ENCODE assay signal across 9 mouse cellular contexts in genomic region chr12:110804261-110804660, GRCm38 (mm10). TPM values are rescaled to one million over a fixed set of nuclear protein-coding genes. Genes with fewer than 3 reads are reported as not detected.
DNase-seq lines count a peak whose midpoint lies in the region; ATAC-seq lines count a peak whose summit lies in the region.
"Had no signal": no experiment of that assay in that cellular context is flagged by ENCODE, and none has a peak within 500 bp of the region (broad histone marks: within the 10 kb centered on the region; RNA-seq: fewer than 3 reads in every experiment).

No protein-coding gene starts in this region.

- no peak overlapping the region for H3K4me3 ChIP-seq in kidney, embryonic 16.5 days (ENCODE audit: low read length)
- H3K4me3 ChIP-seq in forebrain, embryonic 13.5 days = no peak overlapping the region
- no peak overlapping the region for H3K4me3 ChIP-seq in limb, embryonic 10.5 days
- H3K4me3 ChIP-seq: myocyte had no signal

- H3K4me1 ChIP-seq in kidney, embryonic 16.5 days (ENCODE audit: insufficient read depth, low read length) = 0 out of 2 replicates have a peak, but pooled peaks cover 3% of the 10 kb centered on the region
- H3K4me1 ChIP-seq in forebrain, embryonic 13.5 days = peaks cover 29% of the 10 kb centered on the region
- H3K4me1 ChIP-seq in limb, embryonic 10.5 days = peaks cover 10% of the 10 kb centered on the region; the same call in 1 of the 2 replicates

- H3K9me3 ChIP-seq in kidney, embryonic 16.5 days (ENCODE audit: low read length) = no peaks in the 10 kb centered on the region
- H3K9me3 ChIP-seq in forebrain, embryonic 13.5 days (replicated peaks) = no peaks in the 10 kb centered on the region
- no peaks in the 10 kb centered on the region for H3K9me3 ChIP-seq in limb, embryonic 10.5 days (replicated peaks)

- H3K27ac ChIP-seq in kidney, embryonic 16.5 days (ENCODE audit: low read length) = no peak overlapping the region
- 0 out of 2 replicates have a peak overlapping the region, but pooled peaks have one; percentile 19 for H3K27ac ChIP-seq in forebrain, embryonic 13.5 days
- H3K27ac ChIP-seq in limb, embryonic 10.5 days = no peak overlapping the region

- 43% methylated on average over 10 of the region's 10 CpGs for WGBS in kidney, embryonic 16.5 days
- WGBS in forebrain, embryonic 13.5 days = 19% methylated on average over 10 of the region's 10 CpGs
- WGBS in limb, embryonic 10.5 days = 71% methylated on average over 10 of the region's 10 CpGs

- no peak for DNase-seq in kidney, adult 18-20 months
- DNase-seq in adrenal gland, postnatal 10 days = peak; percentile 74
- peak; percentile 37 for DNase-seq in limb, embryonic 10.5 days (ENCODE audit: low spot score)
- no peak for DNase-seq in urinary bladder, postnatal 10 days (ENCODE audit: low spot score)
- no peak for DNase-seq in spleen, adult 18-20 months
- DNase-seq in natural killer cell, adult 2 months (ENCODE audit: low spot score in 2 of 2) = no peak

- H3K27me3 ChIP-seq in kidney, embryonic 16.5 days (ENCODE audit: insufficient read depth, low read length) = no peaks in the 10 kb centered on the region
- no peaks in the 10 kb centered on the region for H3K27me3 ChIP-seq in forebrain, embryonic 13.5 days
- H3K27me3 ChIP-seq in limb, embryonic 10.5 days (ENCODE audit: low read depth, poor library complexity, severe bottlenecking) = no peaks in the 10 kb centered on the region

- H3K36me3 ChIP-seq in kidney, embryonic 16.5 days (ENCODE audit: insufficient read depth, low read length) = 0 out of 2 replicates have a peak, but pooled peaks cover 3% of the 10 kb centered on the region
- H3K36me3 ChIP-seq in forebrain, embryonic 13.5 days (ENCODE audit: poor library complexity, severe bottlenecking) = peaks cover 15% of the 10 kb centered on the region; the same call in 1 of the 2 replicates
- peaks cover 37% of the 10 kb centered on the region for H3K36me3 ChIP-seq in limb, embryonic 10.5 days

- peak; percentile 40; the same call in 1 of the 2 replicates for ATAC-seq in kidney, embryonic 16.5 days (ENCODE audit: low FRiP score, low TSS enrichment)
- peak; percentile 73; the same call in 1 of the 2 replicates for ATAC-seq in forebrain, embryonic 13.5 days

- no peak overlapping the region for H3K4me2 ChIP-seq in kidney, embryonic 16.5 days (replicated peaks; ENCODE audit: low read depth, low read length)
- H3K4me2 ChIP-seq in forebrain, embryonic 13.5 days = no peak overlapping the region

- H3K9ac ChIP-seq in kidney, embryonic 16.5 days (replicated peaks; ENCODE audit: low read length) = no peak overlapping the region
- no peak overlapping the region for H3K9ac ChIP-seq in forebrain, embryonic 13.5 days

RNA-seq across cellular contexts. Expression of gene Mok, which starts 36.5 kb away (rescaled TPM):
- 7.2 and 8.2 TPM in 2 replicates for polyA plus RNA-seq in kidney, embryonic 16.5 days (2015; fragmentation: Nextera tagmentation; extraction: Ambion mirVana)
- 1 to 10 TPM; 1.4 to 1.6 TPM for total RNA-seq in adrenal gland, postnatal 10 days (2021)
- polyA plus RNA-seq in forebrain, embryonic 13.5 days (2015; fragmentation: Nextera tagmentation; extraction: Ambion mirVana) = 11.6 and 13.1 TPM in 2 replicates
- polyA plus RNA-seq in limb, embryonic 10.5 days (2016; fragmentation: Nextera tagmentation; extraction: Ambion mirVana) = 6.0 and 6.5 TPM in 2 replicates

RNA-seq across cellular contexts. Expression of gene Zfp839, which starts 45.8 kb away (rescaled TPM):
- 6.4 and 7.1 TPM in 2 replicates for polyA plus RNA-seq in kidney, embryonic 16.5 days (2015; fragmentation: Nextera tagmentation; extraction: Ambion mirVana)
- total RNA-seq in adrenal gland, postnatal 10 days (2021) = 10 to 100 TPM; 11.4 to 15.4 TPM
- polyA plus RNA-seq in forebrain, embryonic 13.5 days (2015; fragmentation: Nextera tagmentation; extraction: Ambion mirVana) = 3.0 and 3.6 TPM in 2 replicates
- 3.9 and 6.2 TPM in 2 replicates for polyA plus RNA-seq in limb, embryonic 10.5 days (2016; fragmentation: Nextera tagmentation; extraction: Ambion mirVana)

Comparison
In these comparisons a context has a peak if more than half of its experiments do, and no peak if none do; other contexts are left out.
1. DNase-seq: peak in adrenal gland, postnatal 10 days (single experiment) and limb, embryonic 10.5 days (single experiment); none in kidney, adult 18-20 months (single experiment), urinary bladder, postnatal 10 days (single experiment), spleen, adult 18-20 months (0 of 2) and natural killer cell, adult 2 months (0 of 2).